Mouse (Mus musculus): ENCODE results near the gene Ints6.

DNA sequence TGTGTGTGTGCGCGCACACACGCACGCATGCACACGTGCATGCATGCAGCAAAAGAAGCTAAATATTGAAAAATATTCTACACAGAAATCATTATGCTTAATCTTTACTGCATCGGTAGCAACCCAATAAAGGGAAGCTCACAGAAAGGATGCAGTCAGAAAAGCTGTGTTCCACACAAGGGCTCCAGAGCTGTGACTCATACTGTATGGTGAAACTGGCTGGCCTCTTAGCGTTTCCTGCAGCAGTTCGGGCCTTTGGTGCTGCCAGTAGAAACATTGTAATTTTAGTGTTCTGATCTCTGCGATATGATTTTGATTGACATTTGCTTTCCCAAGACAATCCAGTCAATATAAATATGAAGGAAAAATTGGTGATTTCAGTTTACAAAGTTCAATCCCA, 17.1 kb upstream of the Ints6 start:
- TF ChIP-seq CTCF (IDR thresholded peaks at IDR 0.05; ENCODE audit: low read depth, low read length), result no peak
- no peak for TF ChIP-seq GATA1 (IDR thresholded peaks at IDR 0.05; ENCODE audit: borderline replicate concordance, low read length)

All from G1E (cell line).